Mouse (Mus musculus): Measurements from ENCODE around the gene Zfp661. TPM values are rescaled to one million over a fixed set of nuclear protein-coding genes. Genes with fewer than 3 reads are reported as not detected.
"Not testable (repeated sequence)": the region's sequence is repeated elsewhere in the genome, so short reads cannot be mapped to it uniquely, and the experiment has no call there.

The Zfp661 gene
- total RNA-seq (2014; fragmentation: Nextera tagmentation) (4.0 and 5.8 TPM in 2 replicates), total RNA-seq (2017) (4.4 and 5.2 TPM in 2 replicates)

- ATAC-seq (replicated peaks; ENCODE audit: poor library complexity, severe bottlenecking): peak; percentile 61
These were observed at the start of gene Zfp661, which contains the start of gene Mrps5 for GRCm38 (mm10) chr2:127586694-127587513. Gene Zfp661 (minus strand): TSS chr2:127587094. Gene Mrps5 (plus strand): TSS chr2:127587222.

- ATAC-seq (replicated peaks; ENCODE audit: poor library complexity, severe bottlenecking): no peak
These were observed 48.7 kb upstream of the Zfp661 start for GRCm38 (mm10) chr2:127635581-127635980.

GRCm38 (mm10) chr2:127632601-127633000, 45.7 kb upstream of the Zfp661 start:
- ATAC-seq (replicated peaks; ENCODE audit: poor library complexity, severe bottlenecking): no peak

DNA sequence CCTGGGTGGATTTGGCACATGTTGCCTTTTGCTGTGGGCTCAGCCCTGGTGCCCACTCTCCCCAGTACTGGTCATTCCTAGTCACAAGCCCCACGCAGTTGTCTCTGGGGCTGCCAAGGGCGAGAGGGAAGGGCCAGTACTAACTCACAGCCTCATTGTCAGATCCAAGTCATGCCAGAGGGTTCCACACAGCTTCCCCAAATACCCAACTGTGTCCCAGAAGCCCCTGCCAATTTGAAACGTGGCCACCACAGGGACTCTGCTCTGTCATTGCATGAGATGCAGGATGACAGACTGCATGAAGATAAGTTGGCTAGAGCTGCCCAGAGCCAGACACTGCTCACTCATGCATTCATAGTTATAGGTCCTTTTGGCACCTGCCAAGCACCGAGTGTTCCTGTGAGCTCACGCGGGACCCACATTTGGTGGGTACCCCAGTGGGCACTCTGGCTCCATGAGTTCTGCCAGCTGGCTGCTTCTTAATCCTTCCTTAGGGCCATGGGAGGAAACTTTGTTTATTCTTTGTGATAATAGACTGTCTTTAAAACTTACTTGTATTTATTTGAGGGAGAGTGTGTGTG, 41.2 kb upstream of the Zfp661 start:
- no peak for ATAC-seq (replicated peaks; ENCODE audit: poor library complexity, severe bottlenecking)

- no peak for ATAC-seq (replicated peaks; ENCODE audit: poor library complexity, severe bottlenecking)
These were observed 40.5 kb upstream of the Zfp661 start for GRCm38 (mm10) chr2:127627354-127627753.

DNA sequence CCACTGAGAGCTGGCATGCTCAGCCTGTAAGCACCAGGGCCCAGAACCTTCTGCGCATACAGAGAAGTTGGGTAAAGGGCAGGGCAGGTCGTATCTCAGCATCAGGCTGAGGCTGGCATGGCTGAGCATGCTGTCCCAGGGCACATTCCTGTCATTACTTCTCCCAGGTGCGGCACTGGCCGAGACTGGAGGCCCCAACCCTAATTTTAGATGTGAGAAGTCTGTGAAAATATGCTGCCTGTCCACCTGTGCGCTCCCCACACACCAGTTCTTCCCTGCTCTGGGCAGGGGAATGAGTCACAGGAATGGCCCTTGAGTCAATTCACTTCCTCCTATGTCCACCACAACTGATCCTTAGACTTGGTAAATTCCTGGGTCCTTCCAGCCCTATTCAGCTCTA, 38.8 kb upstream of the Zfp661 start:
- no peak for ATAC-seq (replicated peaks; ENCODE audit: poor library complexity, severe bottlenecking)

DNA sequence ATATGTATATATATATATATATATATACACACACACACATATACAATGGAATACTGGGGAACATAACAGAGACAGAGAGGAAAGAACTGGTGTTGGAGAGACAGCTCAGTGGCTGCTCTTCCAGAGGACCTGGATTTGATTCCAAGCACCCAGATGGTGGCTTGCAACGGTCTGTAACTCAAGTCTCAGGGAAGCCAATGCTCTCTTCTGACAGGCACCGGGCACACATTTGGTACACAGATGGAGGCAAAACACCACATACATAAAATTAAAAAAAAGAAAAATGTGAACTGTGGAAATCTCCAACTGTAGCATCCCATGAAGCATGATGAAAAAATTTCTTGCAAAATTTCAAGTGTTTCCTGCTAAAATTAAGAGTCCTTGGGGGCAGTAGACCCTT, 37.9 kb upstream of the Zfp661 start:
- ATAC-seq (replicated peaks; ENCODE audit: poor library complexity, severe bottlenecking): no peak

- no peak for ATAC-seq (replicated peaks; ENCODE audit: poor library complexity, severe bottlenecking)
These were observed 35.2 kb upstream of the Zfp661 start for GRCm38 (mm10) chr2:127622065-127622464.

GRCm38 (mm10) chr2:127619311-127619710, 32.4 kb upstream of the Zfp661 start:
- ATAC-seq (replicated peaks; ENCODE audit: poor library complexity, severe bottlenecking): no peak

DNA sequence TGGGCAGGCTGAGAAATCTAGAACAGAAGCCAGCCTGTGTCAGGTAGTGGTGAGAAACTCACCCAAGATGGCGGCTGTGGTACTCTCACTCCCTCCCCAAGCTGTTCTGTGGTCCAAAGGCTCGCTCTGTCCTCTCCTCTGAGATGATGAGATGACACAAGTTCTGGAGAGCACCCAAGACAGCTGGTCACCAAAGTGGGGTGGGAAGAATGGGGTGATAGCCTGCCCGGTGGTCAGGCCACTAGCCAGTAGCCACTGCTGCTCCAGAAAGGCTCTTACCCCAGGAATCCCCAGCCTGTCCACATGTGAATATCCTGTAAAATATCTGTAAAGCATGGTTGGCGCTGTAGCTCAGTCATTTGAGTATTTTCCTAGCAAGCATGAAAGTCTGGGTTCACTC, 25.4 kb upstream of the Zfp661 start:
- ATAC-seq (replicated peaks; ENCODE audit: poor library complexity, severe bottlenecking): no peak

GRCm38 (mm10) chr2:127611386-127611785, 24.5 kb upstream of the Zfp661 start:
- ATAC-seq (replicated peaks; ENCODE audit: poor library complexity, severe bottlenecking): no peak

GRCm38 (mm10) chr2:127608986-127609385, 22.1 kb upstream of the Zfp661 start:
- ATAC-seq (replicated peaks; ENCODE audit: poor library complexity, severe bottlenecking): no peak

- ATAC-seq (replicated peaks; ENCODE audit: poor library complexity, severe bottlenecking): peak; percentile 33; the same call in 1 of the 2 replicates
These were observed 21.3 kb upstream of the Zfp661 start for GRCm38 (mm10) chr2:127608234-127608633.

DNA sequence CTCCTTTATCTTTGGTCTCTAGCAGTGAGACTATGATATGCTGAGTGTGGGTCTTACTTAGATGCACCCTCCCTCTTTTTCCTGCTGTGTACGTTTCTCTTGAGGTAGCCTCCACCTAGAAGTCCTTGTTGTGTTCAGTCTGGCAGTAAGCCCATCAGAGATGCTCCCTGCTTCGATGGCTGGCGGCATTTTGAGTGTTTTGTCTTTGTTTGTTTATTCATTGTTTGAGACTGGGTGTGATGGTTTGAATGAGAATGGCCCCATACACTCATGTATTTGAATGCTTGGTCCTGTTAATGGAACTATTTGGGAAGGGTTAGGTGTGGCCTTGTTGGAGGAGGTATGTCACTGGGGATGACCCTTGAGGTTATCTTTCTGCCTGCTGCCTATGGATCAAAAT, 18.3 kb upstream of the Zfp661 start:
- ATAC-seq (replicated peaks; ENCODE audit: poor library complexity, severe bottlenecking): no peak

- not testable (repeated sequence) for ATAC-seq (replicated peaks; ENCODE audit: poor library complexity, severe bottlenecking)
These were observed 16.5 kb upstream of the Zfp661 start for GRCm38 (mm10) chr2:127603383-127603782.

DNA sequence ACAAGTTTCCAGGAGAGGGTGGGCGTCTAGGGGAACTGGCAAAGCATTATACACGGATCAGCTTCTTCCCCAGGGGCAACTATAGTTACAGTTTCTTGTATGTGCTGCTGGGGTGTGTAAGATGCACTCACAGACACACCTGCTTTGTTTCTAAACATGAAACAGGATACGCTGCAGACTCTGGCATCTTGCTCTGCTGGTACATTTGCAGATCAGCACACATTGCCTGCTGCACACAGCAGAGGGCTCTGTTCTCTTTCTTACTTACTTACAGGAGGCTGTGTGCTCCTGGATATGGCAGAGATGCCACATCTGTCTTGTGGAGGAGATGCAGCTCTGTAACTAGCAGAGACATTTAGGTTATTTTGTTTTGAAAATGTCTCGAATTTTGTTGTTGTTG, 3.9 kb upstream of the Zfp661 start:
- ATAC-seq (replicated peaks; ENCODE audit: poor library complexity, severe bottlenecking): no peak

- no peak for ATAC-seq (replicated peaks; ENCODE audit: poor library complexity, severe bottlenecking)
These were observed 3.3 kb upstream of the Zfp661 start for GRCm38 (mm10) chr2:127590204-127590603.

GRCm38 (mm10) chr2:127588897-127589296, 2.0 kb upstream of the Zfp661 start:
- ATAC-seq (replicated peaks; ENCODE audit: poor library complexity, severe bottlenecking): no peak

GRCm38 (mm10) chr2:127587514-127587844, 585 bp upstream of the Zfp661 start:
- ATAC-seq (replicated peaks; ENCODE audit: poor library complexity, severe bottlenecking): 0 out of 2 replicates have a peak, but pooled peaks have one; percentile 1

DNA sequence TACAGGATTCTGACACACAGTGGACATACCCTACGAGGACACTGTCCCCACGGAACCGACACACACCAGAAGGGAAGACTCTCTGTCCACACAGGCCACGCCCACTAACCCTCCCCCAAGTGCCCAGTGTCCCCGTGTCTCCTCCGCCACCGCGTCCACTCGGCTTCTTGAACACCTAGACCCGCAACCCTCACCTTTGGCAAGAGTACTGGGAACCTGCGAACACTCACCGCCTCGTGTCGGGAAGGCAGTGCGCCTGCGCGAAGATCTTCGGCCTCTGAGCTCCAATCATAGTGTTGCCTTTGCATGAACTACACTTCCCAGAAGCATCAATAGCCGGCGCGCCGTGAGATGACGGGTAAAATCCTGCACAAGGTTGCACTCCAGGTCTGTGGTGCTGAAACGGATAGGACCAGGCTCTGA, 2.4 kb downstream of the Zfp661 start:
- peak; percentile 87 for ATAC-seq (replicated peaks; ENCODE audit: poor library complexity, severe bottlenecking)

DNA sequence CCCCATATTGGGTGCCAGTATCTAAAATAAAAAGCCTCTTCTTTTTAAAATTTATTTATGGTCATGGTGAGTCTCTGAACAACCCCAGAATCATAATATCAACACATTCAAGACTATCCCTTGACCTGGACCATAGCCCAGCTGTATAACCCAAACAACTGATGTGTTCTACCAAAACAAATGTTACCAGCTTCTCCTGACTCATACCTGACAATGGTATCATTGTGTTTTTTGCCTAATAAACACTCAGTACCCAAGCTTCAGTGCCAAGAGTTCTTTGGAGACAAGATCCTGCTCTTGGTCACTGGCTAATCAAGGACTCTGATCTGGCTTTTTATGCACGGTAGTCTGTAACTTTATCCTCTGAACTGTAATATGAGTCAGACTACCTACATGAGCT, 13.6 kb downstream of the Zfp661 start:
- ATAC-seq (replicated peaks; ENCODE audit: poor library complexity, severe bottlenecking): no peak

Measured in granulocyte monocyte progenitor cell, adult 5-6 weeks (primary cell).